Comparison of ENCODE assay signal across 8 mouse cellular contexts in the genomic region with DNA sequence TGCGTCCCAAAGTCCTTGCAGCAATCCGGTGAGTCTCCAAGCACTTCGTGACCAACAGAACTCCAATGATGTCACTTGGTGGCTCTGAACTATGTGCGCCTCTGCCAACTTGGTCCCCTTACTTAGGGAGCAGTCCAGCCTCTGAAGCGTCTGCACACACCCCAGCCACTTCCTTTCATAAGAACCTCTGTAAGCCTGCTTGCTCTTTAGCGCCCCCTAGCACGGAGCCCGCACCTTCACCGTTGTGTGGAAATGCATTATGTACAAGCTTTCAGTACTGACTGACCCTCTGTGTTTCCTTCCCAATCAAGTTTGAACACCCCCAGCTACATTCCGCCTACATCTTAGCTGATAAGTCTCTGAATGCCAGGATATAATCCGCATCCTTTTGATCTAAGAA.
DNase-seq lines count a peak whose midpoint lies in the region; ATAC-seq and TF ChIP-seq lines count a peak whose summit lies in the region.

No protein-coding gene starts in this region.

- no peak overlapping the region for H3K9ac ChIP-seq in hindbrain, postnatal 0 days (replicated peaks; ENCODE audit: low read length)
- H3K9ac ChIP-seq in hindbrain, embryonic 12.5 days = no peak overlapping the region
- no peak overlapping the region for H3K9ac ChIP-seq in hindbrain, embryonic 14.5 days

- no peaks in the 10 kb centered on the region for H3K9me3 ChIP-seq in hindbrain, postnatal 0 days (ENCODE audit: low read length)
- no peaks in the 10 kb centered on the region for H3K9me3 ChIP-seq in hindbrain, embryonic 12.5 days (replicated peaks)
- H3K9me3 ChIP-seq in hindbrain, embryonic 14.5 days (ENCODE audit: control insufficient read depth, low read length) = no peaks in the 10 kb centered on the region

- no peak overlapping the region for H3K4me3 ChIP-seq in hindbrain, postnatal 0 days (ENCODE audit: low read length)
- no peak overlapping the region for H3K4me3 ChIP-seq in hindbrain, embryonic 12.5 days
- no peak overlapping the region for H3K4me3 ChIP-seq in hindbrain, embryonic 14.5 days (replicated peaks; ENCODE audit: low read length)

- peaks cover 2% of the 10 kb centered on the region; the same call in 1 of the 2 replicates for H3K4me1 ChIP-seq in hindbrain, postnatal 0 days (ENCODE audit: insufficient read depth, low read length)
- H3K4me1 ChIP-seq in hindbrain, embryonic 12.5 days = peaks cover 6% of the 10 kb centered on the region
- H3K4me1 ChIP-seq in hindbrain, embryonic 14.5 days (replicated peaks; ENCODE audit: control insufficient read depth, insufficient read depth, low read length) = peaks cover 5% of the 10 kb centered on the region; the same call in 1 of the 2 replicates

- 62% methylated on average over 11 of the region's 11 CpGs for WGBS in hindbrain, postnatal 0 days
- 57% methylated on average over 11 of the region's 11 CpGs for WGBS in hindbrain, embryonic 12.5 days
- 58% methylated on average over 11 of the region's 11 CpGs for WGBS in hindbrain, embryonic 14.5 days

- TF ChIP-seq CTCF in hindbrain, postnatal 0 days (IDR thresholded peaks at IDR 0.05; ENCODE audit: low read depth) = peak; percentile 62

- DNase-seq in hindbrain, postnatal 0 days (ENCODE audit: low spot score) = peak; percentile 35
- peak; percentile 30 for DNase-seq in MEL-GATA-1-ER (ENCODE audit: extremely low read depth, low read depth)
- DNase-seq in embryo, embryonic 11.5 days (ENCODE audit: low read depth, low spot score) = peak; percentile 26
- DNase-seq in lung, postnatal 10 days = peak; percentile 34
- DNase-seq in thymus, postnatal 4 days = peak; percentile 80
- DNase-seq in urinary bladder, postnatal 10 days (ENCODE audit: low spot score) = no peak
- no peak for DNase-seq in hindbrain, embryonic 14.5 days (ENCODE audit: low spot score)

- H3K27me3 ChIP-seq in hindbrain, postnatal 0 days (ENCODE audit: insufficient read depth, low read length) = no peaks in the 10 kb centered on the region
- H3K27me3 ChIP-seq in hindbrain, embryonic 12.5 days = no peaks in the 10 kb centered on the region
- no peaks in the 10 kb centered on the region for H3K27me3 ChIP-seq in hindbrain, embryonic 14.5 days (ENCODE audit: control insufficient read depth, insufficient read depth, low read length)

- no peak overlapping the region for H3K27ac ChIP-seq in hindbrain, postnatal 0 days
- no peak overlapping the region for H3K27ac ChIP-seq in hindbrain, embryonic 12.5 days
- no peak overlapping the region for H3K27ac ChIP-seq in hindbrain, embryonic 14.5 days

- no peaks in the 10 kb centered on the region for H3K36me3 ChIP-seq in hindbrain, postnatal 0 days (ENCODE audit: insufficient read depth, low read length)
- no peaks in the 10 kb centered on the region for H3K36me3 ChIP-seq in hindbrain, embryonic 12.5 days
- H3K36me3 ChIP-seq in hindbrain, embryonic 14.5 days (replicated peaks; ENCODE audit: control insufficient read depth, insufficient read depth) = no peaks in the 10 kb centered on the region

- no peak overlapping the region for H3K4me2 ChIP-seq in hindbrain, postnatal 0 days (ENCODE audit: low read depth, low read length)
- no peak overlapping the region for H3K4me2 ChIP-seq in hindbrain, embryonic 12.5 days (replicated peaks)
- no peak overlapping the region for H3K4me2 ChIP-seq in hindbrain, embryonic 14.5 days (replicated peaks)

- ATAC-seq in hindbrain, postnatal 0 days = no peak
- no peak for ATAC-seq in hindbrain, embryonic 12.5 days (ENCODE audit: low FRiP score)
- no peak for ATAC-seq in hindbrain, embryonic 14.5 days (ENCODE audit: low FRiP score)

Comparison
In these comparisons a context has a peak if more than half of its experiments do, and no peak if none do; other contexts are left out.
1. DNase-seq: peak in hindbrain, postnatal 0 days (single experiment), MEL-GATA-1-ER (single experiment), embryo, embryonic 11.5 days (single experiment), lung, postnatal 10 days (single experiment) and thymus, postnatal 4 days (single experiment); none in urinary bladder, postnatal 10 days (single experiment) and hindbrain, embryonic 14.5 days (single experiment).